Mouse (Mus musculus) MEL (cell line): ENCODE results near the gene Pgd. TPM values are rescaled to one million over a fixed set of nuclear protein-coding genes. Genes with fewer than 3 reads are reported as not detected.
"Not testable (repeated sequence)": the region's sequence is repeated elsewhere in the genome, so short reads cannot be mapped to it uniquely, and the experiment has no call there.

Experiments
- DNase-seq: peaks from one replicate; pipeline ENCODE4 v3.0.0; 2011; ENCODE audit warnings: low read depth, low spot score
- H3K27ac ChIP-seq: 2 replicates; pipeline ENCODE4 v1.5.1; 2012; ENCODE audit warnings: low read depth, mild to moderate bottlenecking, control low read depth, low read length, moderate library complexity; ENCODE audit not compliant: control insufficient read depth
- H3K27me3 ChIP-seq, 2 experiments: fragments of 150-350 bp in 1 of 2; sonication (generic) in 1 of 2; 2 replicates each; pipeline ENCODE4 v1.6.1; 2012; ENCODE audit warnings: low read length in 2 of 2, mild to moderate bottlenecking in 2 of 2, improper control_type of control experiment in 1 of 2, moderate library complexity in 1 of 2; ENCODE audit not compliant: insufficient read depth in 2 of 2, control insufficient read depth in 1 of 2
- H3K36me3 ChIP-seq, 2 experiments: 2 replicates each; pipeline ENCODE4 v1.6.1; 2012 to 2014; ENCODE audit warnings: low read length in 2 of 2, improper control_type of control experiment in 1 of 2, inconsistent platforms in 1 of 2, mild to moderate bottlenecking in 1 of 2; ENCODE audit not compliant: insufficient read depth in 2 of 2, control insufficient read depth in 1 of 2
- H3K4me1 ChIP-seq, 2 experiments: fragments of 150-350 bp in 1 of 2; sonication (generic) in 1 of 2; 2 replicates each; pipeline ENCODE4 v1.6.1; 2012; ENCODE audit warnings: low read length in 2 of 2, improper control_type of control experiment in 1 of 2, mild to moderate bottlenecking in 1 of 2; ENCODE audit not compliant: insufficient read depth in 2 of 2, control insufficient read depth in 1 of 2
- H3K4me3 ChIP-seq, 2 experiments: fragments of 150-350 bp in 1 of 2; sonication (generic) in 1 of 2; 2 replicates each; pipeline ENCODE4 v1.5.1; 2012; ENCODE audit warnings: low read depth in 2 of 2, low read length in 2 of 2, mild to moderate bottlenecking in 2 of 2, moderate library complexity in 2 of 2, control low read depth in 1 of 2, improper control_type of control experiment in 1 of 2; ENCODE audit not compliant: control insufficient read depth in 1 of 2, insufficient read depth in 1 of 2
- H3K79me2 ChIP-seq: 2 replicates; pipeline ENCODE4 v1.6.1; 2012; ENCODE audit warnings: mild to moderate bottlenecking, low read length, moderate library complexity; ENCODE audit not compliant: control insufficient read depth, poor library complexity, insufficient read depth
- H3K9ac ChIP-seq: 2 replicates; pipeline ENCODE4 v1.6.1; 2012; ENCODE audit warnings: low read depth, mild to moderate bottlenecking, control low read depth, low read length, moderate library complexity; ENCODE audit not compliant: control insufficient read depth, poor library complexity, severe bottlenecking
- H3K9me3 ChIP-seq: fragments of 150-350 bp; sonication (generic); replicated peaks from 2 replicates; pipeline ENCODE4 v1.6.1; 2012; ENCODE audit warnings: mild to moderate bottlenecking, low read length, improper control_type of control experiment, moderate library complexity; ENCODE audit not compliant: insufficient read depth
- CHD1 ChIP-seq: IDR thresholded peaks from 2 replicates; pipeline ENCODE4 v1.6.1; 2012; ENCODE audit warnings: low read depth, mild to moderate bottlenecking, inconsistent platforms, low read length, improper control_type of control experiment
- CTCF ChIP-seq, 3 experiments: IDR thresholded peaks in 2 of 3; conservative IDR thresholded peaks in 1 of 3; 2 replicates each; pipeline ENCODE4 v1.5.1; 2011 to 2012; ENCODE audit warnings: low read length in 3 of 3, low read depth in 2 of 3, mild to moderate bottlenecking in 2 of 3, improper control_type of control experiment in 1 of 3, inconsistent platforms in 1 of 3, mixed read lengths in 1 of 3, moderate library complexity in 1 of 3; ENCODE audit not compliant: control insufficient read depth in 1 of 3, insufficient read depth in 1 of 3, poor library complexity in 1 of 3, severe bottlenecking in 1 of 3
- E2F4 ChIP-seq: IDR thresholded peaks from 2 replicates; pipeline ENCODE4 v1.6.1; 2011; ENCODE audit warnings: low read depth, low read length, improper control_type of control experiment, borderline replicate concordance
- ELF1 ChIP-seq: IDR thresholded peaks from 2 replicates; pipeline ENCODE4 v1.6.1; 2014; ENCODE audit warnings: low read depth, mild to moderate bottlenecking, inconsistent platforms, low read length, improper control_type of control experiment, moderate library complexity
- EP300 ChIP-seq, 2 experiments: IDR thresholded peaks; 2 replicates each; pipeline ENCODE4 v1.6.1; 2011; ENCODE audit warnings: improper control_type of control experiment in 2 of 2, low read length in 2 of 2, low read depth in 1 of 2, mild to moderate bottlenecking in 1 of 2
- MAX ChIP-seq: IDR thresholded peaks from 2 replicates; pipeline ENCODE4 v1.6.1; 2011; ENCODE audit warnings: low read length, improper control_type of control experiment
- MEF2A ChIP-seq: IDR thresholded peaks from 2 replicates; pipeline ENCODE4 v1.6.1; 2014; ENCODE audit warnings: low read depth, mild to moderate bottlenecking, inconsistent platforms, low read length, improper control_type of control experiment; ENCODE audit not compliant: poor library complexity, insufficient replicate concordance, severe bottlenecking; ENCODE audit errors: extremely low read depth
- MYB ChIP-seq: IDR thresholded peaks from 2 replicates; pipeline ENCODE4 v1.6.1; 2011; ENCODE audit warnings: mild to moderate bottlenecking, low read depth, low read length, improper control_type of control experiment
- MYC ChIP-seq: IDR thresholded peaks from 2 replicates; pipeline ENCODE4 v1.6.1; 2011; ENCODE audit warnings: low read depth, mild to moderate bottlenecking, low read length, improper control_type of control experiment, moderate library complexity
- NELFE ChIP-seq: IDR thresholded peaks from 2 replicates; pipeline ENCODE4 v1.6.1; 2011; ENCODE audit warnings: low read depth, low read length, improper control_type of control experiment
- POLR2AphosphoS2 ChIP-seq: IDR thresholded peaks from 2 replicates; pipeline ENCODE4 v1.6.1; 2011; ENCODE audit warnings: low read length, improper control_type of control experiment
- POLR2AphosphoS5 ChIP-seq: IDR thresholded peaks from 2 replicates; pipeline ENCODE4 v1.6.1; 2012; ENCODE audit warnings: low read depth, borderline replicate concordance, mild to moderate bottlenecking, inconsistent platforms, low read length, moderate library complexity, mixed read lengths
- RAD21 ChIP-seq: IDR thresholded peaks from 2 replicates; pipeline ENCODE4 v1.6.1; 2011; ENCODE audit warnings: mild to moderate bottlenecking, low read depth, low read length, improper control_type of control experiment
- SIN3A ChIP-seq: IDR thresholded peaks from 2 replicates; pipeline ENCODE4 v1.6.1; 2012; ENCODE audit warnings: low read length, improper control_type of control experiment, inconsistent platforms
- TCF12 ChIP-seq: IDR thresholded peaks from 2 replicates; pipeline ENCODE4 v1.6.1; 2014; ENCODE audit warnings: low read depth, mild to moderate bottlenecking, inconsistent platforms, low read length, improper control_type of control experiment, moderate library complexity
- UBTF ChIP-seq: IDR thresholded peaks from 2 replicates; pipeline ENCODE4 v1.6.1; 2012; ENCODE audit warnings: low read depth, mild to moderate bottlenecking, inconsistent platforms, low read length, improper control_type of control experiment, moderate library complexity, borderline replicate concordance; ENCODE audit not compliant: insufficient read depth
- USF2 ChIP-seq, 2 experiments: IDR thresholded peaks; 2 replicates each; pipeline ENCODE4 v1.6.1; 2011 to 2012; ENCODE audit warnings: improper control_type of control experiment in 2 of 2, low read length in 2 of 2, borderline replicate concordance in 1 of 2, inconsistent platforms in 1 of 2, low read depth in 1 of 2, mild to moderate bottlenecking in 1 of 2; ENCODE audit not compliant: insufficient read depth in 1 of 2
- polyA plus RNA-seq, 2 experiments: library from polyadenylated mRNA; stranded (reverse) in 1 of 2; unstranded in 1 of 2; fragments of >175 nt in 1 of 2; fragments of >200 nt in 1 of 2; gene quantifications; 2 replicates each; pipeline versions ENCODE4 v1.2.1 to v1.2.4; 2012; ENCODE audit warnings: low replicate concordance in 2 of 2, low read depth in 1 of 2; ENCODE audit not compliant: insufficient read length in 2 of 2, insufficient read depth in 1 of 2, missing spikeins in 1 of 2
- total RNA-seq: library from RNA; depleted of rRNA; stranded (reverse); fragments of 300-350 nt; gene quantifications from 2 replicates; pipeline ENCODE4 v1.2.3, GENCODE M21; 2012

Gene Pgd
- total and polyA plus RNA-seq, 3 experiments: 116 to 219 TPM; not detected in 1

DNA sequence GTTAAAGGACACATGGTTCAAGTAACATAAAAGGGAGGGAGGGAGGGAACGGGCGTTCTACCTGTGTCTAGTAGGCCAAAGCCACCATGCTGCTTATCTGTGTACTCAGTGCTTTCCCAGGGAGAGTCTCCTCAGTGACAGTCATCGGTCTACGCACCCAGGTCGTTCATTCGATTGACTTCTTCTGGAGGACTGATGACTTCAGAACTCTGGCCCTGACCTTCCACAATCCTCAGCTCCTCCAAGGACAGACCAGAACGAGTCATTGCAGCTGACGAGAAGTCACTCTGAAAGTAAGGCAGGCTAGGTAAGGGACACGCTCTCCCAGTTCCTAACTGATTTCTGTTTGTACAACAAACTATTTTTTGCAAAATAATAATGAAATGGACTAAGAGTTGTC is 46.9 kb upstream of the Pgd start:
- no peak for DNase-seq
- Histone ChIP-seq H3K79me2 (no peaks in the 10 kb centered on the region), H3K27ac (no peak overlapping the region), H3K36me3 (0 out of 4 replicates have a peak, but pooled peaks cover 0 to 2% of the 10 kb centered on the region in 2 experiments), H3K4me1 (no peaks in the 10 kb centered on the region)
- TF ChIP-seq MEF2A: no peak
- no peak for TF ChIP-seq MYC
- no peak for TF ChIP-seq ELF1
- no peak for TF ChIP-seq RAD21
- no peak for TF ChIP-seq NELFE
- no peak for TF ChIP-seq POLR2AphosphoS5
- no peak for TF ChIP-seq POLR2AphosphoS2
- no peak for TF ChIP-seq USF2 (IDR thresholded peaks at IDR 0.05; ENCODE audit: borderline replicate concordance in 1 of 2, insufficient read depth in 1 of 2, low read depth in 1 of 2, low read length in 2 of 2)
- no peak for TF ChIP-seq MAX
- no peak for TF ChIP-seq CHD1
- TF ChIP-seq MYB: no peak
- no peak for TF ChIP-seq EP300 (IDR thresholded peaks at IDR 0.05; ENCODE audit: low read depth in 1 of 2, low read length in 2 of 2)
- TF ChIP-seq CTCF (IDR thresholded peaks at IDR 0.05 in 2 of 3, conservative IDR thresholded peaks at IDR 0.05 in 1 of 3; ENCODE audit: control insufficient read depth in 1 of 3, insufficient read depth in 1 of 3, low read depth in 2 of 3, low read length in 3 of 3, poor library complexity in 1 of 3, severe bottlenecking in 1 of 3): no peak
- no peak for TF ChIP-seq UBTF
- TF ChIP-seq TCF12: no peak
- TF ChIP-seq SIN3A: no peak
- TF ChIP-seq, all 39 proteins: peak for 0
- H3K9me3 ChIP-seq: no peaks in the 10 kb centered on the region
- H3K27me3 ChIP-seq: no peaks in the 10 kb centered on the region
- no peak overlapping the region for H3K4me3 ChIP-seq
- H3K9ac ChIP-seq: no peak overlapping the region

DNA sequence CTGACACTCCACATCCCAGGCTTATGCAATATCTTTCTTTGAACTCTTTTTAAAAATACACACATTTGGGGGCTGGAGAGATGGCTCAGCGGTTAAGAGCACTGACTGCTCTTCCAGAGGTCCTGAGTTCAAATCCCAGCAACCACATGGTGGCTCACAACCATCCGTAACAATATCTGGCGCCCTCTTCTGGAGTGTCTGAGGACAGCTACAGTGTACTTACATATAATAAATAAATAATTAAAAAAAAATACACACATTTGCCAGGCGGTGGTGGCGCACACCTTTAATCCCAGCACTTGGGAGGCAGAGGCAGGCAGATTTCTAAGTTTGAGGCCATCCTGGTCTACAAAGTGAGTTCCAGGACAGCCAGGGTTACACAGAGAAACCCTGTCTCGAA is 44.9 kb upstream of the Pgd start:
- H3K27me3 ChIP-seq, H3K9me3 ChIP-seq, H3K27ac ChIP-seq, H3K9ac ChIP-seq, H3K4me1 ChIP-seq, H3K36me3 ChIP-seq, H3K4me3 ChIP-seq, H3K79me2 ChIP-seq, DNase-seq: not testable (repeated sequence)

DNA sequence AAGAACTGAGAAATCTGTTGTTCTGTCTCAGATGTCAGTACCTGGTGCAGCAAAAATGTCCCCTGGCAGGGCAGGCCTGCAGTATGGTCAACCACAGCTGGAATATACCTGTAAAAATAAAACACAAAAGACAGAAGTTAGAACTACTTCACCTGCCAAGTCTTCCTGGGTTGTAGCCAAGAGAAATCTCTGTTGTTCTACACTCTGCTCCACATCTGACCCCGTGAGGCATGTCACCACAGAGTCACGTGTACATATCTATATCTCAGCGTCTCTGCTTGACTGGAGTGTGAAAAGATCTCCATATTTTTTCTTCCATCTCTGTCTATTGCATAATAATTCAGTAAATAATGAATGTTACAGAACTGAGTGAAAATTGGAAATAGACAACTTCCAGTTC is 35.9 kb upstream of the Pgd start:
- no peaks in the 10 kb centered on the region for H3K79me2 ChIP-seq
- H3K9ac ChIP-seq: no peak overlapping the region
- DNase-seq: no peak
- no peaks in the 10 kb centered on the region for H3K27me3 ChIP-seq
- no peaks in the 10 kb centered on the region for H3K9me3 ChIP-seq
- no peaks in the 10 kb centered on the region for H3K36me3 ChIP-seq
- H3K4me1 ChIP-seq: no peaks in the 10 kb centered on the region
- no peak overlapping the region for H3K27ac ChIP-seq
- H3K4me3 ChIP-seq: no peak overlapping the region
- TF ChIP-seq E2F4: no peak
